Mouse (Mus musculus) heart, embryonic 11.5 days (tissue): ENCODE measurements at regions not wholly inside any gene's neighbourhood (a gene's known extent, or its start where the extent isn't known, plus 50 kb on each side); places are given as distances from the start of the nearest gene placed in this dataset.

Experiments
- ATAC-seq: fragments of 200-750 bp; cut with Nextera tagmentation; replicated peaks from 2 replicates; pipeline ENCODE4 v1.8.0; 2017; ENCODE audit warnings: moderate library complexity; ENCODE audit not compliant: insufficient number of reproducible peaks, low FRiP score, low TSS enrichment
- H3K27ac ChIP-seq: fragments of 300-500 bp; sonication (generic); 2 replicates; pipeline ENCODE4 v1.5.1; 2014; ENCODE audit warnings: mild to moderate bottlenecking, low read depth, low read length
- H3K27me3 ChIP-seq: fragments of 300-500 bp; sonication (generic); 2 replicates; pipeline ENCODE4 v1.6.1; 2014; ENCODE audit warnings: mild to moderate bottlenecking, low read length, mixed read lengths; ENCODE audit not compliant: control insufficient read depth, insufficient read depth
- H3K36me3 ChIP-seq: fragments of 300-500 bp; sonication (generic); 2 replicates; pipeline ENCODE4 v1.6.1; 2014; ENCODE audit warnings: mild to moderate bottlenecking, low read length, moderate library complexity, mixed read lengths; ENCODE audit not compliant: control insufficient read depth, insufficient read depth
- H3K4me1 ChIP-seq: fragments of 300-500 bp; sonication (generic); 2 replicates; pipeline ENCODE4 v1.6.1; 2014; ENCODE audit warnings: low read length; ENCODE audit not compliant: control insufficient read depth, insufficient read depth
- H3K4me2 ChIP-seq: fragments of 300-500 bp; sonication (generic); 2 replicates; pipeline ENCODE4 v1.6.1; 2014; ENCODE audit warnings: mild to moderate bottlenecking, moderate library complexity
- H3K4me3 ChIP-seq: fragments of 300-500 bp; sonication (generic); 2 replicates; pipeline ENCODE4 v1.5.1; 2014; ENCODE audit warnings: low read depth, low read length
- H3K9ac ChIP-seq: fragments of 300-500 bp; sonication (generic); 2 replicates; pipeline ENCODE4 v1.6.1; 2014; ENCODE audit warnings: mild to moderate bottlenecking, low read depth, low read length, moderate library complexity
- H3K9me3 ChIP-seq: fragments of 300-500 bp; sonication (generic); replicated peaks from 2 replicates; pipeline ENCODE4 v1.6.1; 2016; ENCODE audit warnings: low read length; ENCODE audit not compliant: control insufficient read depth
- WGBS: fragments of 180-500 bp; shearing (Covaris S2); extraction: QIAGEN DNeasy Blood & Tissue Kit; methylation state at CpG from one replicate; pipeline ENCODE4 v1.1.7; 2014; ENCODE audit not compliant: insufficient replicate concordance; 5-methylcytosine and 5-hydroxymethylcytosine counted together

- H3K27ac ChIP-seq: no peak overlapping the region
- no peak overlapping the region for H3K9ac ChIP-seq
- no peak overlapping the region for H3K4me3 ChIP-seq
- H3K4me1 ChIP-seq: no peaks in the 10 kb centered on the region
- H3K9me3 ChIP-seq: no peaks in the 10 kb centered on the region
- no peaks in the 10 kb centered on the region for H3K27me3 ChIP-seq
- ATAC-seq: no peak
- no peaks in the 10 kb centered on the region for H3K36me3 ChIP-seq
- no peak overlapping the region for H3K4me2 ChIP-seq
These were observed 201.5 kb upstream of the Ldb2 start for GRCm38 (mm10) chr5:45000996-45001395.

GRCm38 (mm10) chr5:44999032-44999431, 199.6 kb upstream of the Ldb2 start:
- Histone ChIP-seq H3K27ac (no peak overlapping the region), H3K4me1 (no peaks in the 10 kb centered on the region), H3K9me3 (no peaks in the 10 kb centered on the region), H3K4me2 (no peak overlapping the region), H3K4me3 (no peak overlapping the region), H3K9ac (no peak overlapping the region), H3K27me3 (no peaks in the 10 kb centered on the region), H3K36me3 (no peaks in the 10 kb centered on the region)
- 68% methylated on average over 3 of the region's 3 CpGs for WGBS
- ATAC-seq: no peak

- H3K9me3 ChIP-seq: no peaks in the 10 kb centered on the region
- H3K4me3 ChIP-seq: no peak overlapping the region
- no peak overlapping the region for H3K27ac ChIP-seq
- H3K4me1 ChIP-seq: no peaks in the 10 kb centered on the region
- no peak overlapping the region for H3K4me2 ChIP-seq
- no peaks in the 10 kb centered on the region for H3K36me3 ChIP-seq
- ATAC-seq: no peak
- no peaks in the 10 kb centered on the region for H3K27me3 ChIP-seq
- no peak overlapping the region for H3K9ac ChIP-seq
- WGBS: 39% methylated on average over 9 of the region's 9 CpGs
These were observed 176.1 kb upstream of the Ldb2 start for GRCm38 (mm10) chr5:44975456-44976195.

- no peaks in the 10 kb centered on the region for H3K27me3 ChIP-seq
- no peaks in the 10 kb centered on the region; the same call in 1 of the 2 replicates for H3K4me1 ChIP-seq
- no peak; the same call in 1 of the 2 replicates for ATAC-seq
- 45% methylated on average over 7 of the region's 7 CpGs for WGBS
- no peaks in the 10 kb centered on the region for H3K36me3 ChIP-seq
- H3K4me3 ChIP-seq: no peak overlapping the region
- no peaks in the 10 kb centered on the region for H3K9me3 ChIP-seq
- H3K27ac ChIP-seq: no peak overlapping the region
- H3K9ac ChIP-seq: no peak overlapping the region
- H3K4me2 ChIP-seq: no peak overlapping the region
These were observed 143.8 kb upstream of the Ldb2 start for GRCm38 (mm10) chr5:44943023-44943921.

- Histone ChIP-seq H3K4me1 (no peaks in the 10 kb centered on the region; the same call in 1 of the 2 replicates), H3K36me3 (no peaks in the 10 kb centered on the region), H3K4me2 (no peak overlapping the region), H3K9me3 (no peaks in the 10 kb centered on the region), H3K4me3 (no peak overlapping the region), H3K27ac (no peak overlapping the region), H3K27me3 (no peaks in the 10 kb centered on the region), H3K9ac (no peak overlapping the region)
- WGBS: 54% methylated on average over 2 of the region's 2 CpGs
- no peak for ATAC-seq
These were observed 143.1 kb upstream of the Ldb2 start for GRCm38 (mm10) chr5:44942575-44942974.

- Histone ChIP-seq H3K4me2 (no peak overlapping the region), H3K9me3 (no peaks in the 10 kb centered on the region), H3K36me3 (no peaks in the 10 kb centered on the region), H3K27ac (no peak overlapping the region), H3K27me3 (no peaks in the 10 kb centered on the region), H3K9ac (no peak overlapping the region), H3K4me3 (no peak overlapping the region), H3K4me1 (no peaks in the 10 kb centered on the region)
- WGBS: 29% methylated on average over 2 of the region's 2 CpGs
- ATAC-seq: no peak
These were observed 126.0 kb upstream of the Ldb2 start for GRCm38 (mm10) chr5:44925476-44925875.

GRCm38 (mm10) chr5:44922129-44922775, 122.8 kb upstream of the Ldb2 start:
- Histone ChIP-seq H3K4me3 (no peak overlapping the region), H3K4me2 (no peak overlapping the region), H3K9ac (no peak overlapping the region), H3K27me3 (no peaks in the 10 kb centered on the region), H3K9me3 (no peaks in the 10 kb centered on the region), H3K36me3 (no peaks in the 10 kb centered on the region), H3K4me1 (no peaks in the 10 kb centered on the region), H3K27ac (no peak overlapping the region)
- 44% methylated on average over 2 of the region's 2 CpGs for WGBS
- no peak for ATAC-seq

GRCm38 (mm10) chr5:44917816-44918213, 118.3 kb upstream of the Ldb2 start:
- Histone ChIP-seq H3K4me2 (no peak overlapping the region), H3K9ac (no peak overlapping the region), H3K4me1 (no peaks in the 10 kb centered on the region), H3K27me3 (no peaks in the 10 kb centered on the region), H3K9me3 (no peaks in the 10 kb centered on the region), H3K4me3 (no peak overlapping the region), H3K27ac (no peak overlapping the region), H3K36me3 (no peaks in the 10 kb centered on the region)
- WGBS: 87% methylated on average over 6 of the region's 6 CpGs
- ATAC-seq: no peak
